Mouse (Mus musculus) left cerebral cortex, postnatal 36 days (tissue): Measurements from ENCODE around the gene Rnf227. TPM values are rescaled to one million over a fixed set of nuclear protein-coding genes. Genes with fewer than 3 reads are reported as not detected.

Experiments
- DNase-seq, 2 experiments: peaks; one replicate each; pipeline ENCODE4 v3.0.0; 2021 to 2022; ENCODE audit warnings: low spot score in 2 of 2, mixed read lengths in 1 of 2
- intact Hi-C: fragments of 180-260 bp; cut with DNase I; formaldehyde crosslinking; loops from one replicate; pipeline ENCODE4 v1.15.1; 2025
- total RNA-seq, 2 experiments: library from RNA; stranded (reverse); gene quantifications; 2 replicates each; pipeline ENCODE4 v1.2.3; 2021

Rnf227 gene
- total RNA-seq, 2 experiments from 2014 or later, result 150 to 171 TPM

DNA sequence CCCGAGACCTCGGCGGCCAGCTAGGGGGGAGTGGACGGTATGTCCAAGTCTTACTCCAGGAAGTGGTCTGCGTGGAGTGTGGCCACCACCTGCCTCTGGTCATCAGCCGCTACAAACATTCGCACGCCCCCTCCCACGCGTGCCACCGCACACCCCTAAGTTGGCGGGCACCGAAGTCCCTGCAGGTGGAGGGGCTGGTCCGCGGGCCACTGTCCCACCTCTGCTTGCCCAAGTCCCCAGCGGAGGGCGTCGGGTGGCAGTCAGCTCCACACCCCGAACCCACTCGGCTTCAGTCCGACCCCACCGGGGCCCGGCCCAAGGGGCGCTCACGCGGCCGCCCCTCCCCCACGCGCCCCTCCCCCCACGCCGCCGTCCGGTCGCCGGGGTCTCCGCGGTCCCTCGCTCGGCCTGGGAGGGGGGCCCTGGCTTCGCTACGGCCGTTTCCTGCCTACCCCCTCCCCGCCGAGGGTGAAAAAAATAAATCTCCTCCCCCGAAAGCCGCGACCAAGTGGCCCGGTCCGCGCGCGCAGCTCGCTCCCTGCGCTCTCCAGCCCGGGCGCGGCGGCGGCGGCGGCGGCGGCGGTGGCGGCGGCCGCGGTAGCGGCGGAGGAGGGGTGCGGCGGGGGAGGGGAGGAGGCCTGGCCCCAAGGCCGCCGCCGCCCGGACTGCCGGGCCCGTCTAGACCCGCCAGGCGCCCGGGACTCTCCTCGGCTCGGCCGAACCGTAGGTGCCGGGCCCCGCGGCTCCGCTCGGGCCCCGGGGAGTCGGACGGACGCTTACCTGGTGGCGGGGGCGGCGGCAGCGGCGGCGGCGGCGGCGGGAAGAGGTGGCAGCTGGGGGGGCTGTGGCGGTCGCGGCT is 28.3 kb downstream of the Rnf227 start:
- DNase-seq, result peak; percentile 37 to 51
- intact Hi-C loops, result loop anchor here (5.0 kb wide), 2 partner anchors 46 to 271 kb away; partner anchors contain the start of genes Cntrob, Per1 and Trappc1

DNA sequence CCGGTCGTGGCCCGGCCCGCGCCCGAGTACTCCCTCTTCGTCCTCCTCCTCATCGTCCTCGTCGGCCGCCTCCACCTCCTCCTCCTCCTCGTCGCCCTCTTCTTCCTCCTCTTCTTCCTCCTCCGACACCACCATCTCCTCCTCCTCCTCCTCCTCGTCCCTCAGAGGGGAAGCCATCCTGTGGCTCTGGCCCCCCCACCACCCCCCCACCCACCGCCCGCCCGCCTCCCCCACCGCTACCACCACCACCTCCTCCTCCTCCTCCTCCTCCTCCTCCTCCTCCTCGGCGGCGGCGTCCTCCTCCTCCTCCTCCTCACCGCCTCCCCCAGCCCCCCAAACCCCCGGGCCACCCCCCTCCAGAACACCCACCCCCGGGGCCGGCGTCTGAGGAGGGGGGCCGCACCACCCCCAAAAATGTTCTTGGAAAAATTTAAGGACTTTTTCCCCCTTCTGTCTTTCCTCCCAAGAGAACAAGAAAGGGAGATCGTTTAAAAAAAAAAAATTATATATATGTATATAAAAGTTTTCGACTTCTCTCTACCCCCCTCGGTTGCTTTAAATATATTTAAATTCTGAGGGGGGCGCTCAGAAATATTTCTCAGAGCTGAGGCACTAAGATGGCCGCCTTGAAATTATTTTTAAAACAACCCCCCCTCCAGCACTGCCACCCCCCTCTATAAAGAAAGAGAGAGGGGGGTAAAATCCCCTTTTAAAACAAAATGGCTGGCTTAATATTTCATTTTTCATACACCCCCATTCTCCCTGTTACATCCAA is 29.1 kb downstream of the Rnf227 start, which contains the start of gene Chd3:
Chd3 (minus strand) TSS at position 192 of the 775 bp plus-strand sequence.
- intact Hi-C loops, result loop anchor here (5.0 kb wide), 2 partner anchors 47 to 272 kb away; partner anchors contain the start of genes Cntrob, Per1 and Trappc1
- no peak for DNase-seq

DNA sequence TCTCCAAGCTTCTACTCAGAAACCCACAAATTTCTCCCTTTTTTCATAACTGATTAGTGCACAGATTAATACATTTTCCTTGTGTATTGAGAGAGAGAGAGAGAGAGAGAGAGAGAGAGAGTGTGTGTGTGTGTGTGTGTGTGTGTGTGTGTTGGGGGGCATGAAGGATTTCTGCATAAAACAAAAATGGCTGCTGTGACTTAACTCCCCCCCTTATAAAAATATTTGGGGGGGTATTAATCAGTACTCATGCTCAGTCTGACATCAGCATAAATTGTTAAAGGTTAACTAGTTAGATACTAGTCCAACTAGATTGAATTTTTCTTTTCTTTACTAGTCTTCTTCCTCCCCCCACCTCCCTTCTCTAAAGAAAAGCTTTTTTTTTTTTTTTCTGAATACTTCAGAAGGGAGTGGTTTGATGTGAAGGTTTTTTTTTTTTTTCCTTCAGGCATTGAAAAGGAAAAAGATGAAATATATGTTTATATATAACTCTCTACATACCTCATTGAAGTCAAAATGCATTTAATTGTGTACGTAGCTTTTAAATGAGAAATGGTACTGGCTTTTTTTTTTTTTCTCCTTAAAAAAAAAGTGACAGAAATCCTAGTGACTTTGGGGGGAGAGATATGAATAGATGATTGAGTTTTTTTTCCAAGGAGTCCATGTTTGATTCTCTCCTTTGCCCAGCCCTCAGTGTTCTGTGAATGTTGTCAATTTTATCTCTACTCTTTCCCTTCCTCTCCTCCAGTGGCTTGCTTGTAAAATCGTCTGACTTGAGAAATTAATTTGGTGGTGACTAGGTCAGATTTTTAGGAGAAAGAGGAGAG is 29.9 kb downstream of the Rnf227 start:
- intact Hi-C loops, result loop anchor here (5.0 kb wide), 2 partner anchors 48 to 273 kb away; partner anchors contain the start of genes Cntrob, Per1 and Trappc1
- DNase-seq, result no peak

DNA sequence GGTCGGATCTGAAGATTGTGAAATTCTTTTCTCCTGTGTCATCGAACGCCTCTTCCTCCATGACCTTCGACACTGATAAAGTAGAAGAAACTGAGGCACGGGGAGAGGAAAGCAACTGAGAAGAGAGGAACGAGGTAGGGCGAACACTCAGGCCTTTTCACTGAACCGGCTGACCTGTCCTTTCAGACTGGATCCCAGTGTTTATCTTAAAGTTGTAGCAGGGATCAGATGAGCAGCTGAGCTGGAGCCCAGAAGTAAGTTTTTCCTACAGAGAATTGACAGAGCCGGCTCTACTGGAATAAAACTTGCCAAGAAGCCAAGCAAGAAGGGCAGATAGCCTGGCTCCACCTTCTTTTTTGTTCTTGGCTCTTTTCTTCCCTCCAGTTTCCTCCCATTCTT is 30.6 kb downstream of the Rnf227 start:
- no peak for DNase-seq
- intact Hi-C loops, result no loop called here

DNA sequence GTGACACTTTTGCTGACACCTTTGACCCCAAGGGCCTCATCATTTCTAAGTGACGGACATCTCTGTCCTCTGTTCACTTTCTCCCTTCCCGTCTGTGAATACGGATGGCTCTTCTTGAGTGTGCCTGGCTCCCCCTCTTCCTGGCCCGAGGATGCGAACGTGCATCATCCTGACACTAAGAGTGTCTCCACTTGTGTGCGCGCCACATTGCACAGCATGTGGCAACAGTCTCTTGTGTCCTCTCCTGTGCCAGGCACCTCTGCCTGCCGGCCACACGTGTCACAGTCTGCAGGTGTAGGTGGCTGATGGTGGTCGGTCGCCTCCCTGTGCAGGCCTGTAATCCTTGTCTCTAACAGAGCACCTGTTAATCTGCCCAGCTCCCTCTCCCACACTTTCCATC is 31.3 kb downstream of the Rnf227 start:
- DNase-seq, result peak in 1 of 2 experiments; percentile 18
- intact Hi-C loops, result no loop called here

DNA sequence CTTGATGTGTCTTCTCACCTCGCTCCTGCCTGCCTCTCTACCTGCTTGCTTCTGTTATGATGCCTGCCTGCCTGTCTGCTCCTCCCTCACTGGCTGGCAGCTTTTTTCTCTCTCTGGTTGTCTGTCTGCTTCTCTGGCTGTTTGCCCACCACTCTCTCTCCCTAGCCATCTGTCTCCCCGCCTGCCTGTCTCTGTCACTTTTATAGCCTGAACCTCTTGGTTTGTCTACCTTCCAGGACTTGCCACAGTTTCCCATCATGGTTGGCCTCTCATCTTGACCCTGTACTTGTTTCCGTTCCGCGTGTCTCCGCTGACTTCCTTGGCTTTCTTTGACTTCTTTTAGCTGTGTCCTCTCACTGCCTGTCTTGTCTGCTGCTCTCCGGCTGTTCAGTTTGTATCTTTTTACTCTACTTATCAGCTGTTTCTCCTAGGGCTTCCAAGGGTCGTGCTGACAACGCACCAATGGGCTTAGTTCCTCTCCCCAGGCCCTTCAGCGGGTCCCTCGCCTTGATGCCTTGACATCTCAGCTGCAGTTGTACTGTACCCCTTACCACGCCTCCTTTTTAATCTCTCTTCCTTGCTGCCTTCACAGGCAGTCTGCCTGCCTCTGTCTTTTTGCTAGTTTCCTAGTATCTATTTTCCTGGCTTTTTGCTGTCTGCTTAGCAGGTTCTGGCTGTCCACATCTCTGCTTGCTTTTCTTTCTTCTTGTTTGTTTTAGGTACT is 32.0 kb downstream of the Rnf227 start:
- intact Hi-C loops, result no loop called here
- peak; percentile 53 to 61 for DNase-seq

DNA sequence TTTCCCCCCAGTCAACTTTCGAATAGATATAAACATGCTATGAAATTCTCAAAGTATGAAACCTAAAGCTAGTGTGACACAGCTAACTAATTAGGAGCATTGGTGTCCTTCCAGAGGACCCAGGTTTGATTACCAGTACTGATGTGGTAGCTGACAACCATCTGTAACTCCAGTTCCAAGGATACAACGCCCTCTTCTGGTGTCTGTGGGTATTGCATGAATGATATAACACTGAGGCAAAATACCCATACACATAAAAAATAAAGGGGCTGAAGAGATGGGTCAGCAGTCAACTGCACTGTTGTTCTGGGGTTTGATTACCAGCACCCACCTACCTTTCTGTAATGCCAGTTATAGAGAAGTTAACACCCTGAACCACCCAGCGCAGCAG is 32.5 kb downstream of the Rnf227 start:
- intact Hi-C loops, result no loop called here

DNA sequence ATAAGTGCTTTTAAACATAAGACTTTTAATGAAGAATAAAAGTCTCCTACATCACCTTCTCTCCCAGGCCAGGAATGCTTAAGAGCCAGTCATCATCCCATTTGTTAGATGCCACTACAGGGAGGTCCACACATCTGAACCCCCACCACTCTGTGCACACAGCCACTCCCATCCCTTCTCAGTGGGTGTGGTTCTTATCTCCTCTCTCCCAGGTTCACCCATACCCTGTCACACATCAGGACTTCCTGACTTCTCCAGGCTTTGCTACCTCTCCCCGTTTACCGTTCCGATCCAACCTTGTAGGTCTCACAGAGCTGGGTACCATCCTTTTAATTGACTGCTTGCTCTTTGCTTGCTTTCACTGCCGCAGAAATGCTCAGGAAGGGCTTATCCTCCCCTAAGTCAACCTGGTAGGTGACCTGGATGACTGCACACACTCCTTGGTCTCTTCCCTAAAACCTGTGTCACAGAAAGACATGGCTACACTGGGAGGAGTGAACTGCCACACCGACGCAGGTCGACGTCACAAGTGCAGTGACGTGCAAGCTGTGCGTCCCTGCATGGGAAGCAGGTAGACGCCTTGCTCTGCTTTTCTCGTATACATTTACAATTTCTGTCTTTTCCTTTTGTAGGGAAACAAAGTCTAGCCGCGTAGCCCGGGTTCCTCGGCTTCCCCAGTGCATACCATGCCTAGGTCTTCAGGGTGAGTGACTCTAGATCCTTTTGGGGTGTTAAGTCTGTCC is 33.1 kb downstream of the Rnf227 start:
- intact Hi-C loops, result no loop called here
- no peak for DNase-seq

More for the DNA sequence above, 32.5 kb downstream of the Rnf227 start:
- no peak for DNase-seq

DNA sequence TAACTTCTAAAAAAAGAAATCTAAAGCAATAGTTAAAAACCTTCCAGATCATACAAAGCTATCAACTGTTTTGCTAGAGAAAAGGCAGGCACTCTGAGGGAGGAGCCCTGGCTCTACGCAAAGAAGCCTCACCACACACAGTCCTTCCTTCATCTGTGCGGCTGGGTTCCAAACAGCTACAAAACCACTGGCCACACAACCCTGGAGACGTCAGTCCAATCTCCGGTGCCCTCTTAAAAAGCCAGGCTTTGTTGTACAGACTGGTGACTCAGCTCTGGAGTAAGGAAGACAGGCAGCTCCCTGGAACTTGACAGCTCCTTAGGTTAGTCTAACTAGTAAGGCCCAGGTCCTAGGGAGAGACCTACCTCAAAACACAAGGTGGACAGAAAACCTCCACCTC is 35.4 kb downstream of the Rnf227 start:
- DNase-seq, result no peak
- intact Hi-C loops, result no loop called here

DNA sequence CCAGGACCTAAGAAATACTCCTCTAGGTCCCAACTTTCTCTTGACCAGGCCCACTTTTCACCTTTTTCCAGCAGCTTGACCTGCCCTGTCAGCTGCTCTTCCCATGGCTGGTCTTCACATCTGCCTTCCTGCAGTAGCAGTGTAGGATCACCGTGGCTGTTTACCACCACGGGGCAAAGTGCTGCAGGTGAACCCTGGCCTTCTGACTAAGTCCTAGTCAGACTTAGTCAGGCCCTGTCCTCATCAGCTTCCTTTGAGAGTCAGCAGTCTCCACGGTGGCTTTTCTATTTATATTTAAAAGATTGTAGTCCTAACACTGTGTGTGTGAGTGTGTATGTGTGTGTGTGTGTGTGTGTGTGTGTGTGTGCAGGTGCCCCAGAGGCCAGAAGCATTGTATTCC is 37.5 kb downstream of the Rnf227 start:
- intact Hi-C loops, result no loop called here
- no peak for DNase-seq

DNA sequence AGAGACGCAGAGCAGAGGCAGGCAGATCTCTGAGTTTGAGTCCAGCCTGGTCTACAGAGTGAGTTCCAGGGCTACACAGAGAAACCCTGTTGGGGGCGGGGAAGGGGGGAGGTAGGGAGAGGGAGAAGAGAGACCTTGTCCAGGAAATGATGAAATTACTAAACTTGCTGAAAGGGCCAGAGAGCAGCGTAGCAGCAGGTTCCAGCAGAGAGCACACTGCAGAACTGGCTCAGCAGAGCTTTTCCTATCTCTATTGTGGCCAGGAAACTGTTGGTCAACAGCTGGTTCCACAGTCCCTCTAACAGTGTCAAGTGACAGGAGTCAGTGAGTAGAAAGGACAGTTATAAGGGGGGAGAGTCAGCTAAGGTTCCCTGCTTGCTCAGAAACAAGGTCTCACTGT is 39.3 kb downstream of the Rnf227 start:
- DNase-seq, result no peak
- intact Hi-C loops, result no loop called here

DNA sequence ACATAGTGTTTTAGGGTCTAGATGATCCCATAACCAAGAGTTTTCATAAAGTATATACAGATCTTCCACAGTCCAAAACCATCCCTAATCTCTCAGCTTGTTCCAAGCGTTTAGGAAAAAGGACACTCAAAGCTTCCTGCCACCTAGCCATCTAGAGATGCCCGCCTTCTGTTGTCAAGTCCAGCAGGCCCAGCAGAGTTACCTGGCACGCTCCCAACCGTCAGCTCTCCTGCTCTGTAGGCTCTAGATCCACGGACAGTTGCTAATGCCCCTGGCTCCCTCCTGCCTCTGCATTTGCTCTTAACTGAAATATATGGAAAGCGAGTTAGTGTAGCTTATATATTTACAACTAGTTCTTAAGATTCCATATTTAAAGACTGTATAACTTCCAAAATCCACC is 41.1 kb downstream of the Rnf227 start:
- no peak for DNase-seq
- intact Hi-C loops, result no loop called here

DNA sequence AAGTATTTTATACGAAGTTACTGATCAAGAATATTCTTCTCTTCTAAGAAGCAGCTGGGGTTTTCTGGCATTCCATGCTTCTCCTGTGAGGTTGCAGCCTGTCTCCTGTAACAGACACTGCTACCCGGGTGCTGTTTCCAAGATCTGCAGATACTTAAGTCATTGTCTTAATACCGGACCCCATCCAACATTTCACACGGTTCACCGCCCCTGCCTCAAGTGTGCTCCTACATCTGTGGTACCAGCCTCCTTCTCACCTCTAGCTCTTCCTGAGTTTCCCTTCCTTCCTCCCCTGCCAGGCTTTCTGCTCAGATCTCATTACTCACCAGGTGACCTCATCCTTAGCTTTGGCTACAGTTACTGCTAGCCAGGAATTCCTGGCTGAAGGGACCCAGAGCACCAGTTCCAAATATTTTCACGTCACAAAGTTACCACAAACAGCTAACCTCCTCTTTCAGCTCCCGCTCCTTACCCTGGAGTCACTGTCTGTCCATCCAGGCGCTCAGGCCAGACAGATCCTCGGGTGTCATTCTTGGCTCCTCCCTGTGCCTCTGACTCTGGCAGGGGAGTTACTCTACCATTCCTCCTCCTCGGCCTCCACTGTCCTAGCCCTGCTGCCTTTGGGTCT is 42.3 kb downstream of the Rnf227 start:
- no peak for DNase-seq
- intact Hi-C loops, result no loop called here

DNA sequence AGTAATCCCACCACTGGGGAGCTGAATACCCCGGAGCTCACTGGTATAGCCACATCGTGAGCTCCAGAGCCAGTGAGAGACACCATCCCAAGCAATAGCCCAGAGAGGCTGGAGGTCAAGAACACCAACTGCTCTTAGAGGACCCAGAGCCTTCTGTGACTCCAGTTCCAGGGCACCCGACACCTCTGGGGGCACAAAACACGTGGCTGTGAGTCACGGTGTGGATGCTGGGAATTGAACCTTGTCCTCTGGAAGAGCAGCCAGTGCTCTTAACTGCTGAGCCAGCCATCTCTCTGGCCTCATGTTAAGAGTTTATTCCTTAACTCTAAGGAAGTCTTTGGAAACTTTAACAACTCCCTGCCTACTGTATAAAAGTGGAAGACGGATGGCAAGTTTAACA is 44.7 kb downstream of the Rnf227 start:
- intact Hi-C loops, result loop anchor here (5.0 kb wide), 2 partner anchors 58 to 193 kb away; partner anchors contain the start of gene Kcnab3
- DNase-seq, result no peak

DNA sequence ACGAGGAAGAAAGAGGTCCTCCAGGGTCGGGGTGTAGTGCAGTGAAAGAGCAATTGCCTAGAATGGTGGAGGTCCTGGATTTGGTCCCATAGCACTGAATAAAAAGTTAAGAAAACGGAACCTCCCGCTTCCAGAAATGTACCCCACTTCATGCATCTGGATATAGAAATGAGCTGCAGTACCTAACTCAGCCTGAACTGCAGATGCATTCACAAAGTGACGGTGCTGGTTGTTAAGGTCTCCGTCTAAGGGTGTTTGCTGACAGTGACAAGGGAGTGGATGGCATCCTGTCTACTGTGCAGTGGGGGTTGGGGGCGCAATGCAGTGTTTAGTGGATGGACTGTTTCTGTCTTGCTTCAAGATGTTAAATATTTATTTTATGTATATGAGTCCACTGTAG is 46.5 kb downstream of the Rnf227 start:
- no peak for DNase-seq
- intact Hi-C loops, result loop anchor here (5.0 kb wide), 2 partner anchors 59 to 194 kb away; partner anchors contain the start of gene Kcnab3

DNA sequence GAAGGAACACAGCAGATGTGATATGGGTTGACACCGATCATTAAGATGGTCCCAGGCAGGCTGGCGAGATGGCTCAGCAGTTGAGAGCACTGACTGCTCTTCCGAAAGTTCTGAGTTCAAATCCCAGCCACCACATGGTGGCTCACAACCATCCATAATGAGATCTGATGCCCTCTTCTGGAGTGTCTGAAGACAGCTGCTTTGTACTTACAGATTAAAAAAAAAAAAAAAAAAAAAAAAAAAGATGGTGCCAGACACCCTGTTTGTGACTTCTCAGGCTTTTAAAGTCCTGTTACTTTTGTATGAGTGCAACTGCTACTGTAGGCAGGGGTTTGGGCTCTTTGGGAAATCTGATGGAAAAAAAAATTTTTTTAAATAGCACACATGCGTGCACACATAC is 48.4 kb downstream of the Rnf227 start:
- no peak for DNase-seq
- intact Hi-C loops, result loop anchor here (5.0 kb wide), 2 partner anchors 61 to 196 kb away; partner anchors contain the start of gene Kcnab3

DNA sequence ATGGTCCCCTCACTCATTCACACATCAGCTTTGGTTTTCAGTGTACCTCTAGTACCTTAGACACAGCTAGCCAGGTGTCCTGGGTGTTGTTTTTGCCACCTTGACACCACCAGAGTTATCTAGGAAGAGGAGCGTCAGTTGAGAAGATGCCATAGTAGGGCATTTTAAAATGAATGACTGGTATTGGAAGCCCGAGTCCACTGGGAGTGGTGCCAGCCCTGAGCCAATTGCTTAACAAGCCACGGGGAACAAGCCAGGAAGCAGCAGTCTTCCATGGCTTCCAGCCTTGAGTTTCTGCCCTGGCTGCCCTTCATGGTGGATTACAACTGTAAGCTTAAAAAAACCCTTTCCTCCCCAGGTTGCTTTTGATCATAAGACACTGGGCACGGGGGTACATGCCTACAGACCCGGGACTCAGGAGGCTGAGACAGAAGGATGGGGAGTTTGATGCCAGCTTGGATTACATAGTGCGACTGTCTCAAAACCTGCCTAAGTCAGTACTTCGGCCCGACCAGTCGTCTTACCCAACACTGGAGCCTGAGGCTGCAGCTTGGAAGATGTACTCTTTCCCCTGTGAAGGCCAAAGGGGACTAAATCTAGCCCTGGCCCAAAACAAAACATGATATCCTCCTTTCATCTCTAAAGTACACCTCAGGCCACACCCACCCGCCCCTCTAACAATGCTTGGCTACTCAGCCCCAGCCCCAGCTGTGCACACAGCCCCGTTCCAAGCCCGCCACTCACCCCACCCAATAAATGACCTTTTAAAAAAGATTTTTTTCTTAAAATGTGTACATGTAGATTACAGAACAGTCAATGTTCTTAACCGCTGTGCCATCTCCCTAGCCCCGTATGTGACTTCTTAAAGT is 49.5 kb downstream of the Rnf227 start:
- intact Hi-C loops, result loop anchor here (1.0 to 5.0 kb wide), 4 partner anchors 62 to 197 kb away; partner anchors contain the start of gene Kcnab3
- no peak for DNase-seq
